Mouse (Mus musculus) right cerebral cortex, adult 2 months (tissue): ENCODE data around the gene Nat8f1.
"Not testable (repeated sequence)": the region's sequence is repeated elsewhere in the genome, so short reads cannot be mapped to it uniquely, and the experiment has no call there.

Source experiments
- DNase-seq, 2 experiments: peaks; one replicate each; pipeline ENCODE4 v3.0.0; 2021 to 2022; ENCODE audit warnings: low spot score in 2 of 2

The Nat8f1 gene

GRCm38 (mm10) chr6:85906911-85907351, 8.6 kb downstream of the Nat8f1 start:
- peak; percentile 27 to 52 for DNase-seq

- DNase-seq: peak; percentile 80 to 89
Observed at GRCm38 (mm10) chr6:85904642-85905061, 10.8 kb downstream of the Nat8f1 start, which contains the start of gene Nat8f4. Nat8f4 (minus strand) TSS chr6:85904884.

GRCm38 (mm10) chr6:85902303-85902702, 13.2 kb downstream of the Nat8f1 start:
- no peak for DNase-seq

GRCm38 (mm10) chr6:85898596-85899475, 16.7 kb downstream of the Nat8f1 start:
- DNase-seq: not testable (repeated sequence)

GRCm38 (mm10) chr6:85895061-85895648, 20.3 kb downstream of the Nat8f1 start:
- DNase-seq: not testable (repeated sequence)

GRCm38 (mm10) chr6:85888961-85889360, 26.5 kb downstream of the Nat8f1 start:
- DNase-seq: no peak

- DNase-seq: no peak
Observed at GRCm38 (mm10) chr6:85884311-85884710, 31.2 kb downstream of the Nat8f1 start.

- not testable (repeated sequence) for DNase-seq
Observed at GRCm38 (mm10) chr6:85883246-85883645, 32.2 kb downstream of the Nat8f1 start.

GRCm38 (mm10) chr6:85869006-85869405, 46.5 kb downstream of the Nat8f1 start, which contains the start of gene Nat8f2:
Nat8f2 (minus strand) TSS chr6:85869158.
- DNase-seq: not testable (repeated sequence)

GRCm38 (mm10) chr6:85867726-85868690, 47.5 kb downstream of the Nat8f1 start:
- DNase-seq: no peak

- not testable (repeated sequence) for DNase-seq
Observed at GRCm38 (mm10) chr6:85866995-85867394, 48.5 kb downstream of the Nat8f1 start.

- not testable (repeated sequence) for DNase-seq
Observed at GRCm38 (mm10) chr6:85866166-85866565, 49.3 kb downstream of the Nat8f1 start.

GRCm38 (mm10) chr6:85864900-85865639, 50.4 kb downstream of the Nat8f1 start:
- DNase-seq: peak in 1 of 2 experiments; percentile 21

GRCm38 (mm10) chr6:85863840-85864239, 51.6 kb downstream of the Nat8f1 start:
- no peak for DNase-seq

GRCm38 (mm10) chr6:85863136-85863535, 52.4 kb downstream of the Nat8f1 start:
- no peak for DNase-seq

GRCm38 (mm10) chr6:85862565-85862964, 52.9 kb downstream of the Nat8f1 start:
- DNase-seq: no peak

- DNase-seq: no peak
Observed at GRCm38 (mm10) chr6:85861247-85861646, 54.2 kb downstream of the Nat8f1 start.
